Mouse (Mus musculus) CH12.LX (cell line): ENCODE measurements around the gene A530032D15Rik. TPM values are rescaled to one million over a fixed set of nuclear protein-coding genes. Genes with fewer than 3 reads are reported as not detected.
"Not testable (repeated sequence)": the region's sequence is repeated elsewhere in the genome, so short reads cannot be mapped to it uniquely, and the experiment has no call there.

Experiments
- DNase-seq: peaks from one replicate; pipeline ENCODE4 v3.0.0-alpha.2; 2013; ENCODE audit errors: extremely low read depth
- H3K27ac ChIP-seq: 2 replicates; pipeline ENCODE4 v1.5.1; 2012; ENCODE audit warnings: low read depth, mild to moderate bottlenecking, control low read depth, moderate library complexity; ENCODE audit not compliant: insufficient read depth
- H3K27me3 ChIP-seq: replicated peaks from 2 replicates; pipeline ENCODE3; 2012; ENCODE audit warnings: inconsistent platforms
- H3K36me3 ChIP-seq, 2 experiments: replicated peaks in 1 of 2; 2 replicates each; pipeline versions ENCODE3 to v1.6.1; 2012; ENCODE audit warnings: inconsistent platforms in 1 of 2, low read length in 1 of 2, mild to moderate bottlenecking in 1 of 2, mixed read lengths in 1 of 2, moderate library complexity in 1 of 2; ENCODE audit not compliant: control insufficient read depth in 1 of 2, insufficient read depth in 1 of 2
- H3K4me1 ChIP-seq, 2 experiments: 2 replicates each; pipeline ENCODE4 v1.6.1; 2012; ENCODE audit warnings: inconsistent platforms in 1 of 2, moderate library complexity in 1 of 2; ENCODE audit not compliant: insufficient read depth in 2 of 2, control insufficient read depth in 1 of 2
- H3K4me2 ChIP-seq: 2 replicates; pipeline ENCODE4 v1.6.1; 2012; ENCODE audit warnings: low read depth, mild to moderate bottlenecking, control low read depth; ENCODE audit not compliant: poor library complexity, insufficient read depth, severe bottlenecking
- H3K4me3 ChIP-seq, 3 experiments: fragments of 150-350 bp in 1 of 3; sonication (generic) in 1 of 3; replicated peaks in 1 of 3; 2 replicates each; pipeline versions ENCODE3 to v1.5.1; 2011 to 2012; ENCODE audit warnings: low read depth in 2 of 3, low read length in 2 of 3, mild to moderate bottlenecking in 2 of 3, moderate library complexity in 2 of 3, control low read depth in 1 of 3, improper control_type of control experiment in 1 of 3, inconsistent platforms in 1 of 3, mixed read lengths in 1 of 3; ENCODE audit not compliant: poor library complexity in 1 of 3
- H3K79me2 ChIP-seq: replicated peaks from 2 replicates; pipeline ENCODE4 v1.6.1; 2012; ENCODE audit warnings: mild to moderate bottlenecking, moderate library complexity; ENCODE audit not compliant: control insufficient read depth, poor library complexity, insufficient read depth, severe bottlenecking; ENCODE audit errors: extremely low read depth
- H3K9ac ChIP-seq: 2 replicates; pipeline ENCODE4 v1.6.1; 2012; ENCODE audit warnings: low read depth, mild to moderate bottlenecking, control low read depth, moderate library complexity; ENCODE audit not compliant: insufficient read depth
- H3K9me3 ChIP-seq: replicated peaks from 2 replicates; pipeline ENCODE3; 2012; ENCODE audit warnings: low read length, inconsistent platforms, mixed read lengths
- EP300 ChIP-seq: IDR thresholded peaks from 2 replicates; pipeline ENCODE4 v1.6.1; 2011; ENCODE audit warnings: low read length, improper control_type of control experiment
- ETS1 ChIP-seq: conservative IDR thresholded peaks from 2 replicates; pipeline ENCODE4 v1.6.1; 2012; ENCODE audit warnings: low read depth, mild to moderate bottlenecking, inconsistent platforms, low read length, improper control_type of control experiment, moderate library complexity
- IRF4 ChIP-seq: IDR thresholded peaks from 2 replicates; pipeline ENCODE4 v1.6.1; 2014; ENCODE audit warnings: low read depth, mild to moderate bottlenecking, inconsistent platforms, low read length, improper control_type of control experiment
- KAT2A ChIP-seq: IDR thresholded peaks from 2 replicates; pipeline ENCODE4 v1.6.1; 2012; ENCODE audit warnings: low read length, improper control_type of control experiment, inconsistent platforms; ENCODE audit not compliant: insufficient replicate concordance
- TCF12 ChIP-seq: IDR thresholded peaks from 2 replicates; pipeline ENCODE4 v1.6.1; 2014; ENCODE audit warnings: low read depth, mild to moderate bottlenecking, inconsistent platforms, low read length, improper control_type of control experiment
- dilution Hi-C: fragments of 300-500 bp; cut with MboI; formaldehyde crosslinking; loops from 2 replicates; pipeline ENCODE4 v1.14.3; 2020; ENCODE audit warnings: low sequenced_read_pairs; ENCODE audit not compliant: extremely low pct_unique_long_range_greater_than_20kb, extremely low pct_ligation_motif_present
- in situ Hi-C: fragments of 300-500 bp; cut with MboI; formaldehyde crosslinking; loops from 3 replicates; pipeline ENCODE4 v1.14.3; 2019; ENCODE audit warnings: low sequenced_read_pairs, low pct_ligation_motif_present, low pct_unique_long_range_greater_than_20kb, mixed read lengths
- polyA plus RNA-seq: library from polyadenylated mRNA; unstranded; fragments of >175 nt; gene quantifications from 2 replicates; pipeline ENCODE4 v1.2.1, GENCODE M21; 2012; ENCODE audit warnings: low read depth; ENCODE audit not compliant: insufficient read length
- total RNA-seq, 2 experiments: library from RNA; depleted of rRNA; stranded (reverse); fragments of 300-350 nt in 1 of 2; fragments of >200 nt in 1 of 2; gene quantifications; 2 replicates each; pipeline ENCODE4 v1.2.3; 2012 to 2014

A530032D15Rik gene
- total and polyA plus RNA-seq, 3 experiments: 58.6 to 105 (median 97.2) TPM

- in situ Hi-C loops, H3K4me3 ChIP-seq, H3K27me3 ChIP-seq, H3K36me3 ChIP-seq, H3K4me1 ChIP-seq, H3K79me2 ChIP-seq, H3K9me3 ChIP-seq, dilution Hi-C loops: not testable (repeated sequence)
- Histone ChIP-seq H3K9ac (peak overlapping the region; percentile 3; the same call in 1 of the 2 replicates), H3K27ac (0 out of 2 replicates have a peak overlapping the region, but pooled peaks have one; percentile 53), H3K4me2 (peak overlapping the region; percentile 24)
- DNase-seq: peak; percentile 65
- TF ChIP-seq IRF4: 0 out of 2 replicates have a peak, but pooled peaks have one; percentile 14
- 0 out of 2 replicates have a peak, but pooled peaks have one; percentile 35 for TF ChIP-seq KAT2A
- 0 out of 2 replicates have a peak, but pooled peaks have one; percentile 20 for TF ChIP-seq TCF12
- 0 out of 2 replicates have a peak, but pooled peaks have one; percentile 40 for TF ChIP-seq ETS1
- TF ChIP-seq EP300: peak; percentile 64; the same call in 1 of the 2 replicates
Measured at GRCm38 (mm10) chr1:85093011-85093572, 16.6 kb downstream of the A530032D15Rik start.

- H3K27me3 ChIP-seq, H3K36me3 ChIP-seq, dilution Hi-C loops, H3K9me3 ChIP-seq, H3K9ac ChIP-seq, H3K4me1 ChIP-seq, H3K27ac ChIP-seq, H3K4me3 ChIP-seq, DNase-seq, H3K4me2 ChIP-seq, H3K79me2 ChIP-seq, in situ Hi-C loops: not testable (repeated sequence)
Measured at GRCm38 (mm10) chr1:85092169-85092568, 17.5 kb downstream of the A530032D15Rik start.

GRCm38 (mm10) chr1:85086211-85086610, 23.4 kb downstream of the A530032D15Rik start:
- dilution Hi-C loops, DNase-seq, H3K4me2 ChIP-seq, H3K9me3 ChIP-seq, H3K4me1 ChIP-seq, H3K27me3 ChIP-seq, H3K79me2 ChIP-seq, H3K36me3 ChIP-seq, H3K4me3 ChIP-seq, H3K27ac ChIP-seq, H3K9ac ChIP-seq, in situ Hi-C loops: not testable (repeated sequence)

- H3K9ac ChIP-seq, DNase-seq, H3K27ac ChIP-seq, dilution Hi-C loops, H3K36me3 ChIP-seq, H3K9me3 ChIP-seq, in situ Hi-C loops, H3K4me3 ChIP-seq, H3K79me2 ChIP-seq, H3K4me1 ChIP-seq, H3K27me3 ChIP-seq, H3K4me2 ChIP-seq: not testable (repeated sequence)
Measured at GRCm38 (mm10) chr1:85084803-85085202, 24.9 kb downstream of the A530032D15Rik start.
